Mouse (Mus musculus) mouse trophoblast stem cell (cell line): ENCODE data around the gene Naa60.
"Not testable (repeated sequence)": the region's sequence is repeated elsewhere in the genome, so short reads cannot be mapped to it uniquely, and the experiment has no call there.

Experiments
- in situ Hi-C, 2 experiments: fragments of 300-500 bp; cut with MseI, MboI; formaldehyde crosslinking; loops; 2 replicates in 1 of 2; 3 replicates in 1 of 2; pipeline ENCODE4 v1.15.1; 2025

The Naa60 gene

DNA sequence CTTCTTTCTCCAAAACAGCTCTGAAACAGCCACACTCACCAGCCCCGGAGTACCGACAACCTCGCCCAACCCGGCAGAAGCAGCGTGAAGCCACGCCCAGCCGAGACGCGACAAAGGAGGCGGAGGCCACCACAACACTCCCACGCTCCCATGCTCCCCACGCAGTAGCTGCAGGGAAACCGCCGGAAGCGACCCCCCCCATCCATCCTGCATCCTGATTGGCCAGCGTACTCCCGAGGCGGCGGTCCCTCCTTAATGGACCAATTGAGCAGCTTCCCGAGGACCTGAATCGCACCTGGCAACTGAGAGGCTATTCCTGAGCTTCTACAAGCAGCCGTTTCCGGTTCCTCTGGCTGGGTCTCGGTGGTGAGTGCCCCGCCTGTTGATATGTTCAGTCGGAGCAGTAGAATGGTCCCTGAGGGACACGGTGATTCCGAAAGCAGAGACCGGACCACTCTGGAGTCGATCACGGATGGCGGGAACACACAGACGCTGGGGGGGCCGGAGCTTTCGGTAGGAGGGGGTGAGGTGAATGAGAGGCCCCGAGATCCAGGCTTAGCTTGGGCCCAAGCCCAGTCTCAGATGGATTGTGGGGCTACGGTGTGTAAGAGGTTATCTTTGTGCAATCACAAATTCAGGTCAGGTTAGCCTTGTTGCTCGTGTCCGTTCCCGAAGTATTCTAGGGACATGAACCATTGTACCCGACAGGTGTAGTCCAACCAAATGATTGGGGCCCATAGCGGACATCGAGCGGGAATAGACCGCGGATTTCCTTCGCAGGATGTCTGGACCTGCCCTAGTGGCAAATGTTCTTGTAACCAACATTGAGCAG, at the start of gene Naa60:
Naa60 (plus strand) TSS at position 160 of the 832 bp plus-strand sequence.
- in situ Hi-C loops, result no loop called here

- in situ Hi-C loops, result no loop called here
These were observed 44.2 kb upstream of the Naa60 start for GRCm38 (mm10) chr16:3828021-3828420.

DNA sequence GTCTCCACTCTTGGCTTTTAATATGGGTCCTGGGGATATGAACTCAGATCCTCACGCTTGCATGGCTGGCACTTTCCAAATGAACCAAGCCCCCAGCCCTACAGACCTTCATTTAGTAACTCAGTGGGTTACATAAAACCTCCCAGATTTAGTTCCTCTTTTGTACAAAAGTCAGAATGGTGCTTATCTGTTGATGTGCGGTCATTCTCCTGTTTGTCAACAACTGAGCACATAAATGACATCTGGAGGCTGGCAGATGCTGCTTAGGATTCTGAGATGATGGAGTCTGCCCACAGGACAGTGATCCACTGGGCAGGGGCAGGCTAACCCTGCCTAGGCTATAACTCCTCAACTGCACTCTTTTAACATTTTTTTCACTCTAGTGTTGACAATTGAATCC, 42.4 kb upstream of the Naa60 start:
- in situ Hi-C loops, result no loop called here

- in situ Hi-C loops, result no loop called here
These were observed 41.5 kb upstream of the Naa60 start, which contains the start of gene Olfr15 for GRCm38 (mm10) chr16:3830588-3831109. Gene Olfr15 (plus strand): TSS chr16:3830878.

DNA sequence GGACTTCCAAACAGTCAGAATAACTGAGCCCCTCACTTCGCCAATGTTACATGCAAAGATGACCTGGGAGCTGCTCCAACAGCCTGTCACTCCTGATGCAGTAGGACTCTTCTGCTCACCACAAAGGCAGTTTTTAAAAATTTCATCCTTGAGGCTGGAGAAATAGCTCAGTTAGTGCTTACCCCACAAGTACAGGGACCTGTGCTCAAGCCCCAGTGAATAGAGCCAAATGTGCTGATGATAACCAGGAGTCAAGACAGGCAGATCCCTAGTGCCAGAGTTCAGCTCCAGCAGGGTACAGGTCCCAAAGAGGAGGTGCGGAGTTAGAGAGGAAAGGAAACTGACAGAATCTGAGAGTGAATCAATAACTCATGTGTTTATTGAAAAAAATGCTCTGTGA, 36.7 kb upstream of the Naa60 start:
- in situ Hi-C loops, result no loop called here

DNA sequence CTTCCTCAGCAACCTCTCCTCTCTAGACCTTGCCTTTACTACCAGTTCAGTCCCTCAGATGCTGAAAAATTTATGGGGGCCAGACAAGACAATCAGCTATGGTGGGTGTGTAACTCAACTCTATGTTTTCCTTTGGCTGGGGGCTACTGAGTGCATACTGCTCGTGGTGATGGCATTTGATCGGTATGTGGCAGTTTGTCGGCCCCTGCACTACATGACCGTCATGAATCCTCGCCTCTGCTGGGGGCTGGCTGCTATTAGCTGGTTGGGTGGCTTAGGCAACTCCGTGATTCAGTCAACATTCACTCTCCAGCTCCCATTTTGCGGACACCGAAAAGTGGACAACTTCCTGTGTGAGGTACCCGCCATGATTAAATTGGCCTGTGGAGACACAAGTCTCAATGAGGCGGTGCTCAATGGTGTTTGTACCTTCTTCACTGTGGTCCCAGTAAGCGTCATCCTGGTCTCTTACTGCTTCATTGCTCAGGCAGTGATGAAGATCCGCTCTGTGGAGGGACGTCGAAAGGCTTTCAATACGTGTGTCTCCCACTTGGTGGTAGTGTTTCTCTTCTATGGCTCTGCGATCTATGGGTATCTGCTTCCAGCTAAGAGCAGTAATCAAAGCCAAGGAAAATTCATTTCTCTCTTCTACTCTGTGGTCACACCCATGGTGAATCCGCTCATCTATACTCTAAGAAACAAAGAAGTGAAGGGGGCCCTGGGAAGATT, 32.9 kb upstream of the Naa60 start:
- in situ Hi-C loops, result no loop called here

- in situ Hi-C loops, result no loop called here
These were observed 29.2 kb upstream of the Naa60 start for GRCm38 (mm10) chr16:3842989-3843388.

- in situ Hi-C loops, result no loop called here
These were observed 28.4 kb upstream of the Naa60 start for GRCm38 (mm10) chr16:3843796-3844195.

DNA sequence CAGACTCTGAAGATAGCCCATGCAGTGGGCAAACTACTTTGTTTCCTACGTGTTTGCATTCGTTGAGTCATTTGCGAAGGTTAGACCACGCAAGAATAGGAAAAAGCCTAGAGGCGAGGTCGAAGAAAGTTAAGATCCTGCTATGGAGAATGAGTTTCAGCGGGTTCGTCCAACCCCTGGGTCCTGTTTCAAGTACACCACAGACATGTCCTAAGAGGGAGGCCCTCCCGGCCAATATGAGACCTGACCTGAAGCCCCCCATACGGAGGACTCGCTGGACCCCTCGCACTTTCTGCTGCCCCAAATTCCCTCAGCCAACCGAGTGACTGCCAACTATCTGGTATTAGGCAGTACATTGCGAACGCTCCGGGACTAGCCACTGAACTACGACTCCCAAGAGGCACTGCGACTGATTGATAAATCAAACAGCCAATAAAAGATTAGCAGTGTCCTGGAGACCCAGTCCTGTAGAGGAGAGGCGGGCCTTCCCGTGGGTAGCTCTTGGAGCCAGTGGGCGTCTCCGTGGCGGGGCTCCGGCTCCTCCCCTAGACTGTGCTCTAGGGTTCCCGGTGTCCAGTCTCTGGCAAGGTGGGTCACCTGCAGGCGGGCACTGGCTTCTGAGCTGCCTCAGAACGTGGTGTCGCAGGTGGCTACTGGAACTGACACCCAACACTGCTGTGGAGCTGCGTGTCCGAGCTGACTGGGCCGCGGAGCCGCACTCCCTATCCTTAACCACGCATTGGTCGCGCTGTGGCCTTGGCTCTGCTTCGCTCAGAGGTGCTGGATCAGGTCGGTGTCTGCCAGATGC, 25.3 kb upstream of the Naa60 start, which contains the start of gene Zfp174:
Zfp174 (plus strand) TSS at position 558 of the 808 bp plus-strand sequence.
- in situ Hi-C loops, result no loop called here

- in situ Hi-C loops, result no loop called here
These were observed 24.3 kb upstream of the Naa60 start for GRCm38 (mm10) chr16:3847871-3848270.

GRCm38 (mm10) chr16:3848416-3848815, 23.8 kb upstream of the Naa60 start:
- in situ Hi-C loops, result no loop called here

DNA sequence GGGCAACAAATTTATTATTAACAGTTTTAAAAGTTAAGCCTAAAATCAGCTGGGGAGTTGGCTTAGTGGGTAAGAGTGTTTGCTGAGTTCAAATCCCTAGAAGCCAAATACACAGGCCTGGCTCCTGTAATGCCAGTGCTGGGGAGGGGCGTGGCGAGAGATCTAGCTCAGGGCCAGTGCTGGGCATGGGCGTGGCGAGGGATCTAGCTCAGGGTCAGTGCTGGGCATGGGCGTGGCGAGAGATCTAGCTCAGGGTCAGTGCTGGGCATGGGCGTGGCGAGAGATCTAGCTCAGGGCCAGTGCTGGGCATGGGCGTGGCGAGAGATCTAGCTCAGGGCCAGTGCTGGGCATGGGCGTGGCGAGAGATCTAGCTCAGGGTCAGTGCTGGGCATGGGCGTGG, 20.9 kb upstream of the Naa60 start:
- in situ Hi-C loops, result not testable (repeated sequence)

DNA sequence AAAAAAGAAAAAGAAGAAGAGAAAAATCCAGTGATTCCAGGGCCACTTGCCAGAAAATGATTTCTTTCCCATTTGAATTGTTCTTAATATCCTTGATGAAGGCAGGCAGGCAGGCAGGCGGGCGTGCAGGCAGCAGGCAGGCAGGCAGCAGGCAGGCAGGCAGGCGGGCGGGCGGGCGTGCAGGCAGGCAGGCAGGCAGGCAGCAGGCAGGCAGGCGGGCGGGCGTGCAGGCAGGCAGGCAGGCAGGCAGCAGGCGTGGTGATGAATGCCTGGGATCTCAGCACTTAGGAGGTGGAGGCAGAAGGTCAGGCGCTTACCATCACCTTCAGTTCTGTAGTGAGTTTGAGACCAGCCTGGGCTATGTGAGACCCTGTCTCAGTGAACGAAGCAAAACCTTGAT, 19.6 kb upstream of the Naa60 start:
- in situ Hi-C loops, result no loop called here

GRCm38 (mm10) chr16:3854437-3855182, 17.6 kb upstream of the Naa60 start:
- in situ Hi-C loops, result no loop called here

GRCm38 (mm10) chr16:3855776-3856175, 16.4 kb upstream of the Naa60 start:
- in situ Hi-C loops, result no loop called here

- in situ Hi-C loops, result no loop called here
These were observed 12.9 kb upstream of the Naa60 start for GRCm38 (mm10) chr16:3859254-3859653.

DNA sequence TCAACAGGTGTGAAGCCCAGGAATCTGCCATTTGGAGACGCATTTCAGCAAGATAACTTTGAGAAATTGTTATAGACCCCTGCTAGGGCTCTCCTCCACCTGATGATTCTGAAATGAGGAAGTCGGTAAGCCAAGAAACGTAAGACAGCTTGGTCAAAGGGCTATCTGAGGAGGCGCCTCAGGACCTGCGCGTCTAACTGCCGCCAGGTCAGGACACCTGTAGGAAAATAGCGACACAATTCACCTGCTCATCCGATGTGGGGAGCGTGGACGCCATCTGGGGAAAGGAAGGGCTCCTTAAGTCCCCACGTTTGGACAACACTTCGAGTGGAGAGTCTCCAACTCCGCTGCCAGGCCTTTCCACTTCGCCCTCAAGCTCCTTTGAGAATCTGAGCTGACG, 360 bp upstream of the Naa60 start:
- in situ Hi-C loops, result no loop called here

GRCm38 (mm10) chr16:3876346-3876745, 4.2 kb downstream of the Naa60 start:
- in situ Hi-C loops, result no loop called here

- in situ Hi-C loops, result no loop called here
These were observed 12.3 kb downstream of the Naa60 start, which contains the start of the genes Zfp597 and Gm20695 for GRCm38 (mm10) chr16:3884201-3885064. Gene Zfp597 (minus strand): TSS chr16:3884561. Gene Gm20695 (plus strand): TSS chr16:3884648.
